Mouse (Mus musculus) forebrain, embryonic 10.5 days (tissue): ENCODE results near the gene Qtrt2. TPM values are rescaled to one million over a fixed set of nuclear protein-coding genes. Genes with fewer than 3 reads are reported as not detected.

Experiments
- DNase-seq: peaks from one replicate; pipeline ENCODE4 v3.0.0-alpha.2; 2017; ENCODE audit warnings: low spot score; ENCODE audit errors: extremely low spot score
- H3K27ac ChIP-seq: fragments of 300-500 bp; sonication (generic); 2 replicates; pipeline ENCODE4 v1.5.1; 2016; ENCODE audit warnings: mild to moderate bottlenecking
- H3K27me3 ChIP-seq: fragments of 300-500 bp; sonication (generic); 2 replicates; pipeline ENCODE4 v1.6.1; 2016; ENCODE audit warnings: mild to moderate bottlenecking; ENCODE audit not compliant: poor library complexity, severe bottlenecking
- H3K36me3 ChIP-seq: fragments of 300-500 bp; sonication (generic); replicated peaks from 2 replicates; pipeline ENCODE4 v1.6.1; 2016; ENCODE audit warnings: mild to moderate bottlenecking, moderate library complexity
- H3K4me1 ChIP-seq: fragments of 300-500 bp; sonication (generic); 2 replicates; pipeline ENCODE4 v1.6.1; 2016
- H3K4me3 ChIP-seq: fragments of 300-500 bp; sonication (generic); 2 replicates; pipeline ENCODE4 v1.5.1; 2016; ENCODE audit warnings: mild to moderate bottlenecking, moderate library complexity
- H3K9me3 ChIP-seq: fragments of 300-500 bp; sonication (generic); 2 replicates; pipeline ENCODE4 v1.6.1; 2016; ENCODE audit warnings: mild to moderate bottlenecking, moderate library complexity
- WGBS: fragments of 180-500 bp; shearing (Covaris S2); methylation state at CpG from one replicate; pipeline ENCODE4 v1.1.7; 2016; 5-methylcytosine and 5-hydroxymethylcytosine counted together
- polyA plus RNA-seq: library from polyadenylated mRNA; unstranded; fragments of >200 nt; fragmentation: Nextera tagmentation; extraction: Ambion mirVana; gene quantifications from 2 replicates; pipeline ENCODE4 v1.2.1, GENCODE M21; 2016

Qtrt2 gene
- polyA plus RNA-seq, 1 experiment from 2014 or later = 33.9 TPM

DNA sequence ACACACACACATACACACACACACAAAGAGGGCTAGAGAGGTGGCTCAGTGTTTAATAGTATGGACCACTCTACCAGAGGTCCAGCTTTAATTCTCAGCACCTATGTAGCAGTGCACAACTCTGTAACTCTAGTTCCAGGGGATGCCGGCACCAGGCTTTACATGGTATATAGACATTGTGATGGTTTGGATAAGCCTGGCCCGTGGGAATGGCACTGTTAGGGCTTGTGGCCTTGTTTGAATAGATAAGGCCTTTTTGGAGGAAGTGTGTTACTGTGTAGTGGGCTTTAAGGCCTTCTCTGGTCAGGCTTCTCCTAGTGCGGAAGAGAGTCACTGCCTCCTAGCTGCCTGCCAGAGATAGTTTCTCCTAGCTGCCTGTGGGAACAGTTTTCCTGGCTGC lies 7.7 kb downstream of the Qtrt2 start:
- no peak overlapping the region for H3K4me3 ChIP-seq
- H3K27ac ChIP-seq = no peak overlapping the region
- H3K27me3 ChIP-seq = no peaks in the 10 kb centered on the region
- H3K9me3 ChIP-seq = no peaks in the 10 kb centered on the region
- DNase-seq = no peak
- H3K4me1 ChIP-seq = 0 out of 2 replicates have a peak, but pooled peaks cover 4% of the 10 kb centered on the region
- peaks cover 12% of the 10 kb centered on the region; the same call in 1 of the 2 replicates for H3K36me3 ChIP-seq
- whole genome bisulfite sequencing = 87% methylated on average over 3 of the region's 3 CpGs

- Histone ChIP-seq H3K4me3 (no peak overlapping the region), H3K9me3 (no peaks in the 10 kb centered on the region), H3K27ac (no peak overlapping the region), H3K36me3 (peaks cover 36% of the 10 kb centered on the region), H3K4me1 (no peaks in the 10 kb centered on the region), H3K27me3 (no peaks in the 10 kb centered on the region)
- 83% methylated on average over 2 of the region's 2 CpGs for WGBS
- no peak for DNase-seq
These were observed 17.7 kb downstream of the Qtrt2 start for GRCm38 (mm10) chr16:43908881-43909280.

DNA sequence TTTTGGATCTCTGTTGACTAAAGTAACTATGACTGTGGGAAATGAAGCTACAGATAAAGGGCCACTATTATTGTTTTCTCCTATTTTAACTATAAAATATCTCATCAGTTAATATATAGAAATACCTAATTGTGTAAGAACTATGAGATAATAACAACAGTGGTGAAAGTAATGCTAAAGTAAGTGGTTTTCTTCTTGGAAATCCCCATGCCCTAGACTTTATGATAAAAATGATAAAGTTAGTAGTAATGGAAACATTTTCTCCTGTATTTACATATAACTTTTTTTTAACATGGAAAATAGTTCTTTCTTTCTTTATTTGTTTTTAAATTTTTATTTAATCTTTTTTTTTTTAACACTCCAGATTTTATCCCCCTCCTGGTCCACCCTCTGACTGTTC lies 26.0 kb downstream of the Qtrt2 start:
- DNase-seq = no peak
- Histone ChIP-seq H3K27me3 (no peaks in the 10 kb centered on the region), H3K9me3 (no peaks in the 10 kb centered on the region; the same call in 1 of the 2 replicates), H3K4me3 (no peak overlapping the region), H3K4me1 (no peaks in the 10 kb centered on the region), H3K27ac (no peak overlapping the region), H3K36me3 (peaks cover 6% of the 10 kb centered on the region; the same call in 1 of the 2 replicates)

- Histone ChIP-seq H3K27me3 (no peaks in the 10 kb centered on the region), H3K4me1 (no peaks in the 10 kb centered on the region), H3K36me3 (peaks cover 6% of the 10 kb centered on the region; the same call in 1 of the 2 replicates), H3K9me3 (no peaks in the 10 kb centered on the region; the same call in 1 of the 2 replicates), H3K27ac (no peak overlapping the region), H3K4me3 (no peak overlapping the region)
- no peak for DNase-seq
- WGBS = 90% methylated on average over 4 of the region's 4 CpGs
These were observed 26.5 kb downstream of the Qtrt2 start for GRCm38 (mm10) chr16:43900138-43900537.

GRCm38 (mm10) chr16:43894501-43894900 lies 32.1 kb downstream of the Qtrt2 start:
- 88% methylated on average over 8 of the region's 8 CpGs for WGBS
- no peaks in the 10 kb centered on the region for H3K27me3 ChIP-seq

DNA sequence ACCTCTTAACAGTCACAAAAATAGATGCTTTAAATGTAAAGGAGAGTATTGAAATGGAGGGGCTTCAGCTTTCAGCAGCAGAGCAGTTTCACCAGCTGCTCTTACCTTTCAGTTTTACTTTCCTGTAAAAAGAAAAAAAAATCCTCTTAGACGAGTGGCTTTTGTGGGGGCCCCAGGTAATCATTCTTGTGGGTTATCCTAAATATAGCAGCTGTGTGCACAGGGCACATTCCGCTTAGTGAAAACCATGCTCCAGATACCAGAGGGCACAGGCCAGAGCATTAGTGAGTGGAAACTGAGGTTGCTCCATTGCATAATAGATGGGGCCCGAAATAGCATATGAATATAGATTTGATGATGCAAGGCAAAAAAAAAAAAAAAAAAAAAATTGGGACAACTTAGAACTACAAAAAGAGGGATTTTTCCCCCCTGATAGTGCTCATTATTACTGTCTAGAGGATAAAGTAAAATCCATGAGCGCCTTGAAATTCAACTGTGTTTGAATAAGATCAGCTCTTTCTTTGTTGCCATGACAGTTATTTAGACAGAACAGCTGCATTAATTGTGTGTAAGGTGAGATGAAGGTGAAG lies 35.8 kb downstream of the Qtrt2 start:
- DNase-seq = no peak
- Histone ChIP-seq H3K27me3 (no peaks in the 10 kb centered on the region), H3K9me3 (no peaks in the 10 kb centered on the region; the same call in 1 of the 2 replicates), H3K4me3 (peak overlapping the region; percentile 80), H3K36me3 (peaks cover 4% of the 10 kb centered on the region; the same call in 1 of the 2 replicates), H3K27ac (peak overlapping the region; percentile 95), H3K4me1 (peaks cover 17% of the 10 kb centered on the region)
- 89% methylated on average over 4 of the region's 4 CpGs for WGBS

More at GRCm38 (mm10) chr16:43894501-43894900, 32.1 kb downstream of the Qtrt2 start:
- H3K9me3 ChIP-seq = no peaks in the 10 kb centered on the region
- peaks cover 7% of the 10 kb centered on the region for H3K4me1 ChIP-seq
- no peak for DNase-seq
- H3K4me3 ChIP-seq = no peak overlapping the region
- no peaks in the 10 kb centered on the region; the same call in 1 of the 2 replicates for H3K36me3 ChIP-seq
- no peak overlapping the region for H3K27ac ChIP-seq

- H3K9me3 ChIP-seq = no peaks in the 10 kb centered on the region; the same call in 1 of the 2 replicates
- under 1% methylated on average over 9 of the region's 9 CpGs for WGBS
These were observed 36.6 kb downstream of the Qtrt2 start for GRCm38 (mm10) chr16:43890005-43890336.

GRCm38 (mm10) chr16:43889208-43890004 lies 37.2 kb downstream of the Qtrt2 start, which contains the start of gene Ccdc191:
Gene Ccdc191 (plus strand): TSS chr16:43889800.
- peak; percentile 99 for DNase-seq
- H3K9me3 ChIP-seq = no peaks in the 10 kb centered on the region; the same call in 1 of the 2 replicates
- under 1% methylated on average over 32 of the region's 33 CpGs for WGBS
- peak within 1 kb of the TSS; percentile 80 for H3K4me3 ChIP-seq
- peaks cover 17% of the 10 kb centered on the region for H3K4me1 ChIP-seq
- no peaks in the 10 kb centered on the region for H3K27me3 ChIP-seq
- H3K36me3 ChIP-seq = peaks cover 8% of the 10 kb centered on the region
- peak within 1 kb of the TSS; percentile 95 for H3K27ac ChIP-seq

More at GRCm38 (mm10) chr16:43890005-43890336, 36.6 kb downstream of the Qtrt2 start:
- H3K27me3 ChIP-seq = no peaks in the 10 kb centered on the region
- peaks cover 8% of the 10 kb centered on the region for H3K36me3 ChIP-seq
- peak overlapping the region; percentile 80 for H3K4me3 ChIP-seq
- peak overlapping the region; percentile 95 for H3K27ac ChIP-seq
- DNase-seq = no peak
- peaks cover 17% of the 10 kb centered on the region for H3K4me1 ChIP-seq

- no peak for DNase-seq
- H3K27me3 ChIP-seq = no peaks in the 10 kb centered on the region
- H3K4me3 ChIP-seq = no peak overlapping the region
- H3K27ac ChIP-seq = no peak overlapping the region
- no peaks in the 10 kb centered on the region for H3K4me1 ChIP-seq
- H3K36me3 ChIP-seq = peaks cover 44% of the 10 kb centered on the region
- H3K9me3 ChIP-seq = no peaks in the 10 kb centered on the region
- WGBS = 95% methylated on average over 2 of the region's 2 CpGs
These were observed 44.3 kb downstream of the Qtrt2 start for GRCm38 (mm10) chr16:43882329-43882728.

DNA sequence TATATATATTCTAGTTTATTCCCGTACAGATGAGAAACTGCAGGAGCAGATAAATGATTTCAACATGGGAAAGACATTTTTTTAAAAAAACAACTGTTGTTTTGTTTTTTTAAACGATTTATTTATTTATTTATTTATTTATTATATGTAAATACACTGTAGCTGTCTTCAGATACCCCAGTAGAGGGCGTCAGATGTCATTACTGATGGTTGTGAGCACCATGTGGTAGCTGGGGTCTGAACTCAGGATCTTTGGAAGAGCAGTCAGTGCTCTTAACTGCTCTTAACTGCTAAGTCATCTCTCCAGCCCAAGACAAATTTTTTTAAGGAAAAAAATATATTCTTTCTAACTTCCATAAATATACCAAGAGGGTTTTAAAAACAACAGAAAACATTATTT lies 45.0 kb downstream of the Qtrt2 start:
- Histone ChIP-seq H3K4me3 (no peak overlapping the region), H3K4me1 (no peaks in the 10 kb centered on the region), H3K36me3 (peaks cover 50% of the 10 kb centered on the region), H3K9me3 (no peaks in the 10 kb centered on the region), H3K27me3 (no peaks in the 10 kb centered on the region), H3K27ac (no peak overlapping the region)
- WGBS = 62% methylated on average over 3 of the region's 3 CpGs
- no peak for DNase-seq

- no peaks in the 10 kb centered on the region for H3K9me3 ChIP-seq
- no peaks in the 10 kb centered on the region for H3K4me1 ChIP-seq
- WGBS = 92% methylated on average over 6 of the region's 6 CpGs
- no peak overlapping the region for H3K4me3 ChIP-seq
- H3K27ac ChIP-seq = no peak overlapping the region
- H3K36me3 ChIP-seq = peaks cover 59% of the 10 kb centered on the region
- no peak for DNase-seq
- H3K27me3 ChIP-seq = no peaks in the 10 kb centered on the region
These were observed 46.8 kb downstream of the Qtrt2 start for GRCm38 (mm10) chr16:43879769-43880168.

GRCm38 (mm10) chr16:43871419-43871818 lies 55.2 kb downstream of the Qtrt2 start:
- H3K27ac ChIP-seq = no peak overlapping the region
- H3K4me1 ChIP-seq = no peaks in the 10 kb centered on the region
- H3K27me3 ChIP-seq = no peaks in the 10 kb centered on the region
- 93% methylated on average over 7 of the region's 7 CpGs for WGBS
- peaks cover 88% of the 10 kb centered on the region for H3K36me3 ChIP-seq
- H3K9me3 ChIP-seq = no peaks in the 10 kb centered on the region
- H3K4me3 ChIP-seq = no peak overlapping the region
- DNase-seq = no peak

- Histone ChIP-seq H3K4me3 (no peak overlapping the region), H3K27me3 (no peaks in the 10 kb centered on the region), H3K9me3 (no peaks in the 10 kb centered on the region), H3K27ac (no peak overlapping the region), H3K36me3 (peaks cover 75% of the 10 kb centered on the region), H3K4me1 (no peaks in the 10 kb centered on the region)
- no peak for DNase-seq
These were observed 56.8 kb downstream of the Qtrt2 start for GRCm38 (mm10) chr16:43869805-43870204.
